Mouse (Mus musculus): ENCODE data around the gene Olfml1. TPM values are rescaled to one million over a fixed set of nuclear protein-coding genes. Genes with fewer than 3 reads are reported as not detected.

Gene Olfml1
- polyA plus RNA-seq, 1 experiment from 2014 or later = 4.4 TPM

DNA sequence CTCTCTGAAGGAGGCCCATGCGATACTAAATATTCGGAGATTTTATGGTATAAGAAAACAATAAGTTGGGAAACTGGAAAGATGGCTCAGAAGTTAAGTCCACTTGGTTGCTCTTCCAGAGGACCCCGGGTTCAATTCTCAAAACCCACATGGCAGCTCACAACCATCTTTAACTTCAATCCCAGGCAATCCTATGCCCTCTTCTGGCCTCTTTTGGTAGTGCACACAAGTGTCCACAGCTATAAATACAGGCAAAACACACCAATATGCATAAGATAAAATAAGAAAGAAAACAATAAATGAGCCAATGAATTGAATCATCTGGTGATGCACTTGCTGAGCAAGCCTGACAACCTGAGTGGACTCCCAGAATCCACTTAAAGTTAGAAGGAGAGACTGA is 11.3 kb upstream of the Olfml1 start:
- H3K4me2 ChIP-seq = no peak overlapping the region
- no peaks in the 10 kb centered on the region for H3K27me3 ChIP-seq
- ATAC-seq (ENCODE audit: low read depth) = no peak
- H3K9me3 ChIP-seq = no peaks in the 10 kb centered on the region; the same call in 1 of the 2 replicates
- no peak overlapping the region for H3K27ac ChIP-seq (replicated peaks)
- WGBS = 89% methylated on average over 3 of the region's 3 CpGs
- no peaks in the 10 kb centered on the region for H3K36me3 ChIP-seq
- no peak overlapping the region for H3K4me3 ChIP-seq
- H3K9ac ChIP-seq = no peak overlapping the region
- no peaks in the 10 kb centered on the region for H3K4me1 ChIP-seq (replicated peaks)

DNA sequence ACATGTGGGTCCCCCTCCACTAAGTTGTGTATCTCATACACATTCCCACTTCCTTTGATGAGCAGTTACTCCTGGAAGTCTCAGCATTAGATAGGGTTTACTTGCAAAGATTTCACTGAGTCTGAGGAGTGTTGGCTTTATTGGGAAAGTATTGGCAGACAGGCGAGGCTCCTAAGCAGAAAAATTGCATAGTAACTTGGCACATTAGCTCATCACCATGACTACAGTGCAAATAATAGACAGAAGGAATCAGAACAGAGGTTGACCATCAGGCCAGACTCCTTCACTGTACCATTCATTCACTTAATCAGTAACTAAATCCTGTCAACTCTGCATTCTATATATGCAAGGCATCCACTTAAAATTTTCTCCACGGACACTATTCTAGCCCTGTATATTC is 6.6 kb upstream of the Olfml1 start:
- Histone ChIP-seq H3K36me3 (no peaks in the 10 kb centered on the region), H3K4me1 (replicated peaks) (peaks cover 5% of the 10 kb centered on the region; the same call in 1 of the 2 replicates), H3K27ac (replicated peaks) (no peak overlapping the region), H3K4me2 (no peak overlapping the region), H3K9me3 (no peaks in the 10 kb centered on the region; the same call in 1 of the 2 replicates), H3K27me3 (no peaks in the 10 kb centered on the region), H3K9ac (no peak overlapping the region), H3K4me3 (no peak overlapping the region)
- no peak for ATAC-seq (ENCODE audit: low read depth)
- WGBS = 81% methylated on average over 2 of the region's 2 CpGs

DNA sequence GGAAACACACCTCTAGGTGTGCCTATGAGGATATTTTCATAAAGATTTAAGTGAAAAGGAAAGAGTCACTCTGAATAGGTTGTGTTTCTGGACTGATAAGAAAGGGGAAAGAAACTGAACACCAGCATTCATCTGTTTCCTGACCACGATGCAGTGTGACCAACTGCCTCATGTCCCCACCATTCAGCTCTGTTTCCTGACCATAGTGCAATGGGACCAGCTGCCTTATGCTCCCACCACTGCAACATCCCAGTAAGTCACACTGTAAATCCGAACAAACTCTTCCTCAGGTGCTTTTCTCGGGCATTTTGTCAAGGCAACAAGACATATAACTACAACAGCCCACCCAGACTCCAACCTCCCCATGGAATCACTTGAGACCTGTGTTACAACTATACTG is 5.7 kb upstream of the Olfml1 start:
- ATAC-seq (ENCODE audit: low read depth) = no peak
- no peak overlapping the region for H3K27ac ChIP-seq (replicated peaks)
- H3K4me2 ChIP-seq = no peak overlapping the region
- no peaks in the 10 kb centered on the region; the same call in 1 of the 2 replicates for H3K9me3 ChIP-seq
- no peak overlapping the region for H3K4me3 ChIP-seq
- WGBS = 80% methylated on average over 3 of the region's 3 CpGs
- H3K4me1 ChIP-seq (replicated peaks) = peaks cover 5% of the 10 kb centered on the region; the same call in 1 of the 2 replicates
- no peaks in the 10 kb centered on the region for H3K36me3 ChIP-seq
- H3K27me3 ChIP-seq = no peaks in the 10 kb centered on the region
- no peak overlapping the region for H3K9ac ChIP-seq

DNA sequence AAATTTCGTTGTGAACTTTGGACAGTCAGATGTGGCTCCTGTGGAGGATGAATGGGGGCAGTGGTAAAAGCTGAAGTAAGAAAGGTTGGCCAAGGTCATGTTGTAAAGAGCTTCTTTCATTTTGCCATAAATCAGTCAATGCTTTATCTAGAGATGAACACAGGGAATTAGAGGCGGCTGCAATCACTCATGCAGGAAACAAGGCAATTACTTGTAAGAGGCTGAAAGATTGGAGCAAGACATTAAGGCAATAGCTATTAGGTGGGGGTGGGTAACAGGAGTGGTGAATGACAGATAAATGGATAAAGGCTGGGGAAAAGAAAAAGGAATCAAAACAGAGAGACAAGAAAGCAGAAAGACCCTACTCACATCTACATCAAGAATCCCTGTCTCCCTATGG is 3.5 kb upstream of the Olfml1 start:
- no peak overlapping the region for H3K9ac ChIP-seq
- H3K9me3 ChIP-seq = no peaks in the 10 kb centered on the region
- H3K27ac ChIP-seq (replicated peaks) = no peak overlapping the region
- ATAC-seq (ENCODE audit: low read depth) = peak; percentile 53; the same call in 1 of the 2 replicates
- no peaks in the 10 kb centered on the region for H3K27me3 ChIP-seq
- no peak overlapping the region for H3K4me3 ChIP-seq
- H3K4me1 ChIP-seq (replicated peaks) = peaks cover 5% of the 10 kb centered on the region; the same call in 1 of the 2 replicates
- WGBS = 15% methylated on average over 2 of the region's 2 CpGs
- H3K4me2 ChIP-seq = no peak overlapping the region
- H3K36me3 ChIP-seq = no peaks in the 10 kb centered on the region

DNA sequence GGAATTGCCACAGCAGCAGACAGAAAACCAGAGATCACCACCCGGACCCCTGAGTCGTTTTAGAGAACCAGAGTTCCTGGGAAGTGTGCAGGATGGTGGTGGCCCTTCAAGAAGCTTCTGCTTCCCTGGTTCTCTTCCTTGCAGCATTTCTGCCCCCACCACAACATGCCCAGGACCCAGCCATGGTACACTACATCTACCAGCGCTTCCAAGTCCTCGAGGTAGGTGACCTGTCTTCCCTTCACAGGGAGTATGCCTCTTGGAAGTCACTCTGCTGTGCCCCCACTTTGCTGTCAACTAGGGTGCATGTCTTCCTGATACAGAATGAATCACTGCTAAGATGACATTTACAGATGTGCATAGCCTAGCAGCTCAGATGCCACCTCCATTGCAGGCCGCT is 428 bp downstream of the Olfml1 start:
- Histone ChIP-seq H3K9me3 (no peaks in the 10 kb centered on the region), H3K9ac (no peak overlapping the region), H3K4me3 (peak overlapping the region; percentile 23), H3K27me3 (no peaks in the 10 kb centered on the region), H3K36me3 (no peaks in the 10 kb centered on the region), H3K4me1 (replicated peaks) (peaks cover 5% of the 10 kb centered on the region; the same call in 1 of the 2 replicates), H3K4me2 (peak overlapping the region; percentile 28), H3K27ac (replicated peaks) (0 out of 2 replicates have a peak overlapping the region, but pooled peaks have one; percentile 46)
- 72% methylated on average over 5 of the region's 5 CpGs for WGBS
- ATAC-seq (ENCODE audit: low read depth) = no peak

DNA sequence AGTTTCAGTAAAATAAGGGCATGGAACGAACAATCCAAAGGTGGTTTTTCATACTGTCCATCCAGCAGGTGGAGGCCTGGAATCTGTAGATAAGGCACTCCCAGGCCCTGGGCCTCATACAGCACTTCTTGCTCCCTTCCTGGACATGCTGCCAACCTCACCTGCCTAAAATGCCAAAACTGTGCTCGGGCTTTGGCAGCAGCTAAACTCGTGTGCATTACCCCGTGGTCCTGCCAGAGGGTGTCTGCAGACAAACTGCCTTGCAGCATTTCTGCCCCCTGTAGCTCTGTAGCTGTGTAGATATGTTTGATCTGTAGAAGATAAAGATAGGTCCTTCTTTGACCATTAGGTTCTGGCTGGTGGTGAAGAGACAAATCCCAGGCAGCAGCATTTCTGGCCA is 1.7 kb downstream of the Olfml1 start:
- H3K9me3 ChIP-seq = no peaks in the 10 kb centered on the region
- no peak overlapping the region for H3K27ac ChIP-seq (replicated peaks)
- 78% methylated on average over 4 of the region's 4 CpGs for WGBS
- no peak overlapping the region for H3K4me3 ChIP-seq
- peak overlapping the region; percentile 33 for H3K4me2 ChIP-seq
- ATAC-seq (ENCODE audit: low read depth) = no peak
- H3K4me1 ChIP-seq (replicated peaks) = no peaks in the 10 kb centered on the region
- no peaks in the 10 kb centered on the region for H3K36me3 ChIP-seq
- no peaks in the 10 kb centered on the region for H3K27me3 ChIP-seq
- H3K9ac ChIP-seq = no peak overlapping the region

DNA sequence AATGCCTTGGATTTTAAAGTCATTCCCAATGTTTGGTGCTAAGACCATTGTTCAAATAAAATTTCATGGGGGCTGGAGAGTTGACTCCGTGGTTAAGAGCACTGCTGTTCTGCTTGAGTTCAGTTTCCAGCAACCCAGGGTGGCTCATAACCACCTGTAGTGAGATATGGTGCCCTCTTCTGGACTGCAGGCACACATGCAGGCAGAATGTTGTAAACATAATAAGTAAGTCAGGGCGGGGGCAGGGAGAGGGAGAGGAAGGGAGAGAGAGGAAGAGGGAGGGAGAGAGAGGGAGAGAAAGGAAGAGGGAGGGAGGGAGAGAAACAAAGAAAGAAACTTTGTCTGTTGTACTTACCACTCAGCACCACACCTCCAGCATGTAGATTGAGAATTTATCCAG is 6.6 kb downstream of the Olfml1 start:
- Histone ChIP-seq H3K9me3 (no peaks in the 10 kb centered on the region), H3K4me2 (no peak overlapping the region), H3K27ac (replicated peaks) (no peak overlapping the region), H3K4me1 (replicated peaks) (no peaks in the 10 kb centered on the region), H3K27me3 (no peaks in the 10 kb centered on the region), H3K36me3 (no peaks in the 10 kb centered on the region), H3K9ac (no peak overlapping the region), H3K4me3 (no peak overlapping the region)
- WGBS = 50% methylated on average over 2 of the region's 2 CpGs
- no peak for ATAC-seq (ENCODE audit: low read depth)

DNA sequence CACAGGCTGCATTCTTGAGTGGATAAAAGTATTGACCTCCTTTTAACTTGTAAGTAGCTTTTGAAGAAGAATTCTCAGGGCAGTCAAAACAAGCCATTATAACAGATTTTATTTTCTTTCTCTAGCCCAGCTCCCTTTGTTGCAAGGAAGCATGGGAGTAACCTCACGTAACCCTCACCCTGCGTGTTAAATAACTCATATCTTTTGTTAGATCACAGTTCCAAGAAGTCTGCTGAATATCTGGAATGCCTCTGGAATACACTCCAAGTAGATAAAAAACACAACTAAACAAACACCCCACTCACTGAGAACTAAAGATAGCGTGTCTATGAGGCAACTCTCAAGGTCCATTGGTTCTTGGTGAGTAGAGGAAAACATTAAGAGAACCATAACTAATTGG is 7.0 kb downstream of the Olfml1 start:
- Histone ChIP-seq H3K4me3 (no peak overlapping the region), H3K4me1 (replicated peaks) (no peaks in the 10 kb centered on the region), H3K27me3 (no peaks in the 10 kb centered on the region), H3K4me2 (no peak overlapping the region), H3K9me3 (no peaks in the 10 kb centered on the region), H3K27ac (replicated peaks) (no peak overlapping the region), H3K36me3 (no peaks in the 10 kb centered on the region), H3K9ac (no peak overlapping the region)
- WGBS = 78% methylated on average over 3 of the region's 3 CpGs
- ATAC-seq (ENCODE audit: low read depth) = no peak

DNA sequence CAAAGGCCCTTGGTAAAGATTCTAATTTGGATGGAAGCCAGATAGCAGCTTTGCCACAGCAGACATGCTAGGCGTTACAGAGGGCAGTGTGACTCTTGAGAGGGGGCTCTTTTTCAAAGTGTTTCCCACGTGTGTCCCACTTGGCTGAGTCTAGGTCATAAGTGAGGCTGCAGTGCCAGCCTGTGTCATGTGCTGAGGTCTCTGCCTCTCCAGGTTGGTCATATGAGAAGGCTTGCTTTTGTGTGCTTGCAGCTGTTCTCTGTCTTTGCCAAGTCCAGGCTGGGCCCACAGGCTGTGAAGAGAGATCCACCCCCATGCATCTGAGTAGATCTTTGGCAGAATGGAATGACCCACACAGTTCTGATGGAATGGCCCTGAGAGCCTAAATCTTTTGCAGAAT is 25.4 kb downstream of the Olfml1 start:
- Histone ChIP-seq H3K4me1 (replicated peaks) (peaks cover 14% of the 10 kb centered on the region), H3K27ac (replicated peaks) (no peak overlapping the region), H3K9me3 (no peaks in the 10 kb centered on the region), H3K36me3 (no peaks in the 10 kb centered on the region), H3K4me2 (no peak overlapping the region), H3K9ac (no peak overlapping the region), H3K27me3 (peaks cover 7% of the 10 kb centered on the region; the same call in 1 of the 2 replicates), H3K4me3 (no peak overlapping the region)
- no peak for ATAC-seq (ENCODE audit: low read depth)
- WGBS = 40% methylated on average over 2 of the region's 2 CpGs

DNA sequence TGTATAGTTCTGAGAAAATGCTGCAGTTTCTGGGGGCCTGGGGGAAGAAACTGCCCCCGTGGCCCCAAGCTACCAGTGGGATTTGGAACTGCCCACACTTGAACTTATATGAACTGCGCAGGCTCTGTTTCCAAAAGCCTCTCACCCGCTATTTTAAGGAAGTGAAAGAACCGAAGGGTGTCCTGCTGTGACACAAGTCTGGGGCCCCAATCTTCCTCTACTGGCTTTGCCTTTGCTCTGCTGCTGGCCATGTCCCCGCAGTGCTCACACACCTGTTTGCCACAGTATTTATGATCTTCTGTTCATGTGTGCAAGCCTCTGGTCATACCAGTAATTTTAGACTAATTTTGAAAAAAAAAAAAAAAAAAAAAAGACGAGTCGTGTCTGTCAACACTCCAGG is 26.7 kb downstream of the Olfml1 start:
- 28% methylated on average over 7 of the region's 7 CpGs for WGBS
- ATAC-seq (ENCODE audit: low read depth) = no peak
- H3K36me3 ChIP-seq = no peaks in the 10 kb centered on the region
- H3K4me3 ChIP-seq = peak overlapping the region; percentile 59
- peaks cover 14% of the 10 kb centered on the region for H3K4me1 ChIP-seq (replicated peaks)
- no peak overlapping the region for H3K27ac ChIP-seq (replicated peaks)
- no peak overlapping the region for H3K9ac ChIP-seq
- H3K4me2 ChIP-seq = peak overlapping the region; percentile 96
- H3K9me3 ChIP-seq = no peaks in the 10 kb centered on the region
- peaks cover 7% of the 10 kb centered on the region; the same call in 1 of the 2 replicates for H3K27me3 ChIP-seq

DNA sequence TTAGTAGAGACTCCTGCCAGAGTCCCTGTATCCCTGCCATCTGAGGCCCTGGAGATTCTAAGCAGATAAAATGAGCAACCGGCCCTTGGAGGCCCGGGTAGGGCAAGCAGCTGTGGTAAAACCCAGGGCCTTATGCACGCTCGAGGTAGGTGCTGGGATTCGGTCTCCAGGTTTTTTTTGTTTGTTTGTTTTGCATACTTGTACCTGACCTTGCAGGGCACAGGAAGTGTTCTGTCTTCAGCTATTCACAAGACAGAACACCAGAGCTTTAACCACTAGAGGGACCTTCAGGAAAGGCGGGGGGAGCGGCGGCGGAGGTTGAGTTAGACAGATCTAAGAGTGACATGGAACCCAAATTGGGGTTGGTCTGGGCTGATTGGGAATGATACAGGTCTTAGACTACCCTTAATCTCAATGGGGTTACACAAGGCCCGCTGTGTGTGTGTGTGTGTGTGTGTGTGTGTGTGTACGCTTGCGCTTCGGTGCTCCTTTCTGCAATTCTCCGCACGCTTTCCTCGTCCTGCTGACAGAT is 27.1 kb downstream of the Olfml1 start:
- 2% methylated on average over 16 of the region's 16 CpGs for whole genome bisulfite sequencing
- H3K4me2 ChIP-seq = peak overlapping the region; percentile 96
- ATAC-seq (ENCODE audit: low read depth) = peak; percentile 86

DNA sequence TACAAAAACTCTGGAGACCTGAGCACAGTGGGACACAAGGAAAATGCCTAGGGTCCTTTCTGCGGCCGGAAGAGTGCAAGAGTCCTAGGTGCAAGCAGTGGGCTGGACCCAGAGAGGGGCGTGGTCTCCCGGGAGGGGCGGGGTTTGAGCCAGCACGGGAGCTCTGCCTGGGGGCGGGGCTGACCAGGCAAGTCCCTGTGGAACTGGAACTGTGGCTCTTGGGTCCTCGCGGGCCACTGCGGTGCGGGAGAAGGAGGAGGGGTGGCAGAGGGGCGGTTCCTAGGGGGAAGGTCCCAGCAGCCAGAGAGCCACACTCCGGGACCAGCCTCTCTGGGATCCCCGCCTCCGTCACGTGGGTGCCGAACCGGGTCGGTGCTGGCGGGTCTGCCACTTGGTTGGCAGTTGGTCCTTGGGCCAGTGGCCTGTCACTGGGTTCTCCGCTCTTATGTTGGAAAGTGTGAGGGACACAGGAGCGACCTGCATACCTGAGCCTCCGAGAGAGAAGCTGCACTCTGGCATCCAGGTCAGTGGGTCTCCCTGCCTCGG is 27.7 kb downstream of the Olfml1 start, which contains the start of gene Ppfibp2:
Gene Ppfibp2, plus strand, starts transcription at position 351 of the 546 bp plus-strand sequence.
- H3K4me1 ChIP-seq (replicated peaks) = peaks cover 14% of the 10 kb centered on the region
- no peaks in the 10 kb centered on the region for H3K9me3 ChIP-seq
- H3K27me3 ChIP-seq = peaks cover 7% of the 10 kb centered on the region; the same call in 1 of the 2 replicates
- peak within 1 kb of the TSS; percentile 59 for H3K4me3 ChIP-seq
- ATAC-seq (ENCODE audit: low read depth) = peak; percentile 92
- H3K9ac ChIP-seq = peak within 1 kb of the TSS; percentile 60
- H3K27ac ChIP-seq (replicated peaks) = no peak within 1 kb of the TSS
- under 1% methylated on average over 23 of the region's 24 CpGs for WGBS
- no peaks in the 10 kb centered on the region for H3K36me3 ChIP-seq
- peak within 1 kb of the TSS; percentile 96 for H3K4me2 ChIP-seq

More for the DNA sequence above, 27.1 kb downstream of the Olfml1 start:
- no peaks in the 10 kb centered on the region for H3K9me3 ChIP-seq
- peaks cover 7% of the 10 kb centered on the region; the same call in 1 of the 2 replicates for H3K27me3 ChIP-seq
- H3K27ac ChIP-seq (replicated peaks) = no peak overlapping the region
- H3K9ac ChIP-seq = peak overlapping the region; percentile 60
- peak overlapping the region; percentile 59 for H3K4me3 ChIP-seq
- H3K4me1 ChIP-seq (replicated peaks) = peaks cover 14% of the 10 kb centered on the region
- H3K36me3 ChIP-seq = no peaks in the 10 kb centered on the region
